Mouse (Mus musculus) erythroblast, adult 5-6 weeks (primary cell): ENCODE measurements around the gene Mrpl58. TPM values are rescaled to one million over a fixed set of nuclear protein-coding genes. Genes with fewer than 3 reads are reported as not detected.
"Not testable (repeated sequence)": the region's sequence is repeated elsewhere in the genome, so short reads cannot be mapped to it uniquely, and the experiment has no call there.

Source experiments
- ATAC-seq: replicated peaks from 2 replicates; pipeline ENCODE4 v1.8.0; 2016; ENCODE audit warnings: moderate number of reproducible peaks, mild to moderate bottlenecking, moderate TSS enrichment, inconsistent platforms; ENCODE audit not compliant: poor library complexity, low FRiP score, severe bottlenecking
- total RNA-seq, 2 experiments: library from RNA; stranded (forward) in 1 of 2; stranded (reverse) in 1 of 2; fragments of 150-400 nt in 1 of 2; fragments of 200-764, 138-1000 nt in 1 of 2; gene quantifications; 2 replicates each; pipeline versions ENCODE4 v1.2.3 to v1.2.4; 2015 to 2017; ENCODE audit warnings: low replicate concordance in 2 of 2

The Mrpl58 gene
- total RNA-seq, 2 experiments from 2014 or later = 23.0 to 34.4 TPM

GRCm38 (mm10) chr11:115381743-115382539 lies 21.6 kb upstream of the Mrpl58 start, which contains the start of gene Cdr2l:
Cdr2l (plus strand) TSS chr11:115381916.
- no peak for ATAC-seq

- no peak for ATAC-seq
Measured at GRCm38 (mm10) chr11:115382891-115383290, 20.7 kb upstream of the Mrpl58 start.

- ATAC-seq = no peak
Measured at GRCm38 (mm10) chr11:115383701-115384474, 19.7 kb upstream of the Mrpl58 start.

- ATAC-seq = no peak
Measured at GRCm38 (mm10) chr11:115384587-115384986, 19.0 kb upstream of the Mrpl58 start.

- not testable (repeated sequence) for ATAC-seq
Measured at GRCm38 (mm10) chr11:115386859-115387258, 16.7 kb upstream of the Mrpl58 start.

GRCm38 (mm10) chr11:115391358-115391757 lies 12.2 kb upstream of the Mrpl58 start:
- no peak for ATAC-seq

GRCm38 (mm10) chr11:115393721-115394325 lies 9.7 kb upstream of the Mrpl58 start:
- ATAC-seq = no peak

GRCm38 (mm10) chr11:115398085-115398484 lies 5.5 kb upstream of the Mrpl58 start:
- ATAC-seq = no peak

- no peak for ATAC-seq
Measured at GRCm38 (mm10) chr11:115400126-115400525, 3.4 kb upstream of the Mrpl58 start.

GRCm38 (mm10) chr11:115400630-115401391 lies 2.7 kb upstream of the Mrpl58 start:
- ATAC-seq = no peak

GRCm38 (mm10) chr11:115405723-115406122 lies 2.2 kb downstream of the Mrpl58 start:
- no peak for ATAC-seq

GRCm38 (mm10) chr11:115406858-115407401 lies 3.4 kb downstream of the Mrpl58 start:
- ATAC-seq = no peak

- ATAC-seq = no peak
Measured at GRCm38 (mm10) chr11:115408266-115408920, 4.8 kb downstream of the Mrpl58 start.

GRCm38 (mm10) chr11:115409556-115409955 lies 6.0 kb downstream of the Mrpl58 start:
- no peak for ATAC-seq

GRCm38 (mm10) chr11:115419531-115420237 lies 16.1 kb downstream of the Mrpl58 start, which contains the start of the genes Atp5h and Kctd2:
Atp5h (minus strand) TSS chr11:115419962.
Kctd2 (plus strand) TSS chr11:115420128.
- peak; percentile 96 for ATAC-seq

- ATAC-seq = peak; percentile 45
Measured at GRCm38 (mm10) chr11:115420336-115421190, 17.0 kb downstream of the Mrpl58 start.

- no peak for ATAC-seq
Measured at GRCm38 (mm10) chr11:115421328-115421727, 17.8 kb downstream of the Mrpl58 start.
